In the genomic region with DNA sequence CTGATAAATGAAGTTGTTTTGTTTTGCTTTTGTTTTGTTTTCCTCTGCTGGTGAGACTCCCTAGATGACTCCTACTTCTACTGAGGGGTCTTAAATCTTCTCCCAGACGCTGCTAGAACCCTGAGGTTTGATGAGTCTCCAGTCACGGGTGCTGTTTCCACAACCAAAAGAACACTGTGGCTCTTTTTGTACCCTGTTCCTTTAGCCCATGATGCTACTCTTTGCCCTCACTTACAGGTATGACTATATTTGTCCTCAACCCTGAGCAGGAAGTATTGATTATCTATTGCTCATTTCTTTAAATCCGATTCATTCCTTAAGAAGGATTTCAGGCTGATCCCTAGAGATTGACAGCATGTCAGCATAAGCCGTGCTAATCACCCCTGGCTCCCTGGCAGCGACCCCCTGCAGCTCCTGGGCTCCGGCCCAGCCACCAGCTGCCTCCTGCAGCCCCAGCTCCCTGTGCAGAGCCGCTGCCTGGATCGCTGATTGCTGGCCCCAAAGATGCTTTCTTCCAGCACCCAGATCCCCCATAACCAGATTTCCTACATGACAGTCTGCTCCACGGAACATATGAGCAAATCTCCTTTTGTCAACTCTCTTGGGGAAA, we compare ENCODE assay signal across 13 mouse cellular contexts.
DNase-seq lines count a peak whose midpoint lies in the region; ATAC-seq and TF ChIP-seq lines count a peak whose summit lies in the region.
"Had no signal": no experiment of that assay in that cellular context is flagged by ENCODE, and none has a peak within 500 bp of the region (broad histone marks: within the 10 kb centered on the region; RNA-seq: fewer than 3 reads in every experiment).

No protein-coding gene starts in this region.

- no peaks in the 10 kb centered on the region for H3K27me3 ChIP-seq in heart, embryonic 11.5 days (ENCODE audit: control insufficient read depth, insufficient read depth, low read length)
- H3K27me3 ChIP-seq in liver, postnatal 0 days (ENCODE audit: insufficient read depth, low read length): no peaks in the 10 kb centered on the region
- H3K27me3 ChIP-seq in liver, embryonic 11.5 days (replicated peaks; ENCODE audit: control insufficient read depth, insufficient read depth, low read length): no peaks in the 10 kb centered on the region
- H3K27me3 ChIP-seq: embryonic facial prominence, embryonic 12.5 days; neural tube, embryonic 15.5 days had no signal

- no peak overlapping the region for H3K9ac ChIP-seq in heart, embryonic 11.5 days (ENCODE audit: low read depth, low read length)
- no peak overlapping the region for H3K9ac ChIP-seq in liver, postnatal 0 days (replicated peaks)
- no peak overlapping the region for H3K9ac ChIP-seq in liver, embryonic 11.5 days (ENCODE audit: low read depth, low read length)
- H3K9ac ChIP-seq: embryonic facial prominence, embryonic 12.5 days; limb, embryonic 12.5 days; lung, embryonic 14.5 days; neural tube, embryonic 15.5 days had no signal

- no peak for TF ChIP-seq EP300 in liver, postnatal 0 days (IDR thresholded peaks at IDR 0.05; ENCODE audit: low read depth)

- 13% methylated on average over 9 of the region's 9 CpGs for WGBS in heart, embryonic 11.5 days (ENCODE audit: insufficient replicate concordance)
- 21% methylated on average over 9 of the region's 9 CpGs for WGBS in liver, postnatal 0 days (ENCODE audit: insufficient replicate concordance)
- 14% methylated on average over 9 of the region's 9 CpGs for WGBS in liver, embryonic 11.5 days

- H3K27ac ChIP-seq in heart, embryonic 11.5 days (ENCODE audit: low read depth, low read length): no peak overlapping the region
- H3K27ac ChIP-seq in liver, postnatal 0 days (ENCODE audit: low read depth): no peak overlapping the region
- H3K27ac ChIP-seq in liver, embryonic 11.5 days (ENCODE audit: low read depth, low read length): no peak overlapping the region
- H3K27ac ChIP-seq: embryonic facial prominence, embryonic 12.5 days; limb, embryonic 12.5 days; neural tube, embryonic 15.5 days had no signal

- peak; percentile 37 for DNase-seq in heart, adult 11 months
- no peak for DNase-seq in liver, postnatal 0 days
- DNase-seq in liver, embryonic 11.5 days (ENCODE audit: low spot score): no peak
- peak; percentile 3 for DNase-seq in kidney, postnatal 14 days
- peak; percentile 57 for DNase-seq in retina, embryonic 14.5 days (ENCODE audit: low spot score)
- no peak for DNase-seq in lung, postnatal 25 days (ENCODE audit: low spot score)
- no peak for DNase-seq in frontal cortex, postnatal 25 days (ENCODE audit: low spot score in 2 of 2)
- DNase-seq: cerebellum, adult 9-11 months had no signal

- H3K4me3 ChIP-seq in heart, embryonic 11.5 days (ENCODE audit: low read depth, low read length): no peak overlapping the region
- no peak overlapping the region for H3K4me3 ChIP-seq in liver, postnatal 0 days (ENCODE audit: low read depth, low read length)
- H3K4me3 ChIP-seq in liver, embryonic 11.5 days (ENCODE audit: low read depth, low read length): no peak overlapping the region
- H3K4me3 ChIP-seq: embryonic facial prominence, embryonic 12.5 days; limb, embryonic 12.5 days; neural tube, embryonic 15.5 days had no signal

- no peak overlapping the region for H3K4me2 ChIP-seq in heart, embryonic 11.5 days
- H3K4me2 ChIP-seq in liver, postnatal 0 days (ENCODE audit: low read depth, low read length): peak overlapping the region; percentile 61; the same call in 1 of the 2 replicates
- H3K4me2 ChIP-seq in liver, embryonic 11.5 days: no peak overlapping the region
- H3K4me2 ChIP-seq: embryonic facial prominence, embryonic 12.5 days; limb, embryonic 12.5 days; neural tube, embryonic 15.5 days had no signal

- no peak for ATAC-seq in heart, embryonic 11.5 days (replicated peaks; ENCODE audit: insufficient number of reproducible peaks, low FRiP score, low TSS enrichment)
- ATAC-seq in liver, postnatal 0 days: no peak
- no peak for ATAC-seq in liver, embryonic 11.5 days (replicated peaks; ENCODE audit: low FRiP score)

- H3K4me1 ChIP-seq in heart, embryonic 11.5 days (ENCODE audit: control insufficient read depth, insufficient read depth, low read length): peaks cover 4% of the 10 kb centered on the region; the same call in 1 of the 2 replicates
- H3K4me1 ChIP-seq in liver, postnatal 0 days (ENCODE audit: insufficient read depth): 0 out of 2 replicates have a peak, but pooled peaks cover 2% of the 10 kb centered on the region
- no peaks in the 10 kb centered on the region for H3K4me1 ChIP-seq in liver, embryonic 11.5 days (replicated peaks; ENCODE audit: control insufficient read depth, insufficient read depth, low read length)
- H3K4me1 ChIP-seq: limb, embryonic 12.5 days had no signal

- H3K36me3 ChIP-seq in heart, embryonic 11.5 days (ENCODE audit: control insufficient read depth, insufficient read depth, low read length): no peaks in the 10 kb centered on the region
- no peaks in the 10 kb centered on the region for H3K36me3 ChIP-seq in liver, postnatal 0 days (replicated peaks; ENCODE audit: insufficient read depth, low read length)
- H3K36me3 ChIP-seq in liver, embryonic 11.5 days (ENCODE audit: control insufficient read depth, insufficient read depth, low read length): no peaks in the 10 kb centered on the region
- H3K36me3 ChIP-seq: embryonic facial prominence, embryonic 12.5 days; limb, embryonic 12.5 days; neural tube, embryonic 15.5 days had no signal

- H3K9me3 ChIP-seq in heart, embryonic 11.5 days (replicated peaks; ENCODE audit: control insufficient read depth, low read length): no peaks in the 10 kb centered on the region
- H3K9me3 ChIP-seq in liver, postnatal 0 days (ENCODE audit: low read length): no peaks in the 10 kb centered on the region
- H3K9me3 ChIP-seq in liver, embryonic 11.5 days (ENCODE audit: control insufficient read depth, low read length): no peaks in the 10 kb centered on the region
- H3K9me3 ChIP-seq: embryonic facial prominence, embryonic 12.5 days; limb, embryonic 12.5 days; neural tube, embryonic 15.5 days had no signal

- TF ChIP-seq CTCF in liver, postnatal 0 days (IDR thresholded peaks at IDR 0.05; ENCODE audit: low read depth): no peak

Comparison
In these comparisons a context has a peak if more than half of its experiments do, and no peak if none do; other contexts are left out.
1. DNase-seq: peak in heart, adult 11 months (single experiment), kidney, postnatal 14 days (single experiment) and retina, embryonic 14.5 days (single experiment); none in liver, postnatal 0 days (single experiment), liver, embryonic 11.5 days (single experiment), lung, postnatal 25 days (single experiment) and frontal cortex, postnatal 25 days (0 of 2).